Mouse (Mus musculus): ENCODE data around the gene Adam1a.

GRCm38 (mm10) chr5:121581945-121582344 is 36.7 kb upstream of the Adam1a start:
- TF ChIP-seq TBP (IDR thresholded peaks at IDR 0.05; ENCODE audit: low read depth, low read length) (no peak), TAL1 (IDR thresholded peaks at IDR 0.05; ENCODE audit: low read length) (no peak), MAX (IDR thresholded peaks at IDR 0.05; ENCODE audit: low read length) (no peak), ZNF384 (IDR thresholded peaks at IDR 0.05; ENCODE audit: low read depth, low read length) (no peak), CTCF (IDR thresholded peaks at IDR 0.05 in 2 of 3, conservative IDR thresholded peaks at IDR 0.05 in 1 of 3; ENCODE audit: control insufficient read depth in 1 of 3, insufficient read depth in 1 of 3, low read depth in 2 of 3, low read length in 3 of 3, poor library complexity in 1 of 3, severe bottlenecking in 1 of 3) (no peak), UBTF (IDR thresholded peaks at IDR 0.05; ENCODE audit: borderline replicate concordance, insufficient read depth, low read depth, low read length) (no peak), USF2 (IDR thresholded peaks at IDR 0.05; ENCODE audit: borderline replicate concordance in 1 of 2, insufficient read depth in 1 of 2, low read depth in 1 of 2, low read length in 2 of 2) (no peak), EP300 (IDR thresholded peaks at IDR 0.05; ENCODE audit: low read depth in 1 of 2, low read length in 2 of 2) (no peak), NRF1 (IDR thresholded peaks at IDR 0.05; ENCODE audit: insufficient read depth, low read depth, low read length, poor library complexity, severe bottlenecking) (no peak), POLR2A (IDR thresholded peaks at IDR 0.05; ENCODE audit: control insufficient read depth in 1 of 2, insufficient read depth in 1 of 2, low read depth in 1 of 2, low read length in 2 of 2, poor library complexity in 1 of 2) (no peak), MXI1 (IDR thresholded peaks at IDR 0.05; ENCODE audit: low read depth, low read length) (no peak)

All from MEL (cell line).